Mouse (Mus musculus): ENCODE data around the gene F2rl3. TPM values are rescaled to one million over a fixed set of nuclear protein-coding genes. Genes with fewer than 3 reads are reported as not detected.

Gene F2rl3
- total RNA-seq, 1 experiment, result 0.31 TPM

DNA sequence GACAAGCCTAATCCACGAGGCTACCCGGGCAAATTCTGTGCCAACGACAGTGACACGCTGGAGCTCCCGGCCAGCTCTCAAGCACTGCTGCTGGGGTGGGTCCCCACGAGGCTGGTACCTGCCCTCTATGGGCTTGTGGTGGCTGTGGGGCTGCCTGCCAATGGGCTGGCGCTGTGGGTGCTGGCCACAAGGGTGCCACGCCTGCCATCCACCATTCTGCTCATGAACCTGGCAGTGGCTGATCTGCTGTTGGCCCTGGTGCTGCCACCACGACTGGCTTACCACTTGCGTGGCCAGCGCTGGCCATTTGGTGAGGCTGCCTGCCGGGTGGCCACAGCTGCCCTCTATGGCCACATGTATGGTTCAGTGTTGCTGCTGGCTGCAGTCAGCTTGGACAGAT, 626 bp downstream of the F2rl3 start:
- no peak overlapping the region for H3K4me3 ChIP-seq (ENCODE audit: insufficient read depth in 1 of 2, low read depth in 1 of 2, low read length in 2 of 2, poor library complexity in 1 of 2, severe bottlenecking in 1 of 2)
- no peak overlapping the region for H3K27ac ChIP-seq (ENCODE audit: insufficient read depth, low read depth, low read length, poor library complexity, severe bottlenecking)

GRCm38 (mm10) chr8:72765696-72766095, 4.0 kb downstream of the F2rl3 start:
- no peaks in the 10 kb centered on the region for H3K36me3 ChIP-seq (ENCODE audit: control insufficient read depth, insufficient read depth, low read length, poor library complexity, severe bottlenecking)
- H3K9me3 ChIP-seq (ENCODE audit: control insufficient read depth, insufficient read depth, low read depth, low read length), result no peaks in the 10 kb centered on the region
- H3K27ac ChIP-seq (ENCODE audit: insufficient read depth, low read depth, low read length, poor library complexity, severe bottlenecking), result no peak overlapping the region
- TF ChIP-seq MAFK (IDR thresholded peaks at IDR 0.05; ENCODE audit: insufficient read depth, low read depth, low read length) (no peak), ZNF384 (IDR thresholded peaks at IDR 0.05; ENCODE audit: low read depth, low read length) (no peak), CHD2 (IDR thresholded peaks at IDR 0.05; ENCODE audit: low read depth, low read length) (no peak), ZC3H11A (IDR thresholded peaks at IDR 0.05; ENCODE audit: borderline replicate concordance, low read depth, low read length) (no peak), HCFC1 (IDR thresholded peaks at IDR 0.05; ENCODE audit: borderline replicate concordance, insufficient read depth, low read length) (no peak)
- no peak for DNase-seq (ENCODE audit: low read depth, low spot score)
- in situ Hi-C loops (cut with MboI; ENCODE audit: low sequenced_read_pairs in 2 of 2, unreplicated experiment in 2 of 2), result no loop called here
- H3K4me3 ChIP-seq (ENCODE audit: insufficient read depth in 1 of 2, low read depth in 1 of 2, low read length in 2 of 2, poor library complexity in 1 of 2, severe bottlenecking in 1 of 2), result peak overlapping the region; percentile 35 to 37; a peak in 2 of 4 replicates
- H3K4me1 ChIP-seq (ENCODE audit: control insufficient read depth in 2 of 2, insufficient read depth in 2 of 2, low read length in 2 of 2, poor library complexity in 1 of 2), result peaks cover 0 to 4% of the 10 kb centered on the region in 2 experiments; a peak in 1 of 4 replicates
- H3K9ac ChIP-seq (ENCODE audit: insufficient read depth, low read depth, low read length, poor library complexity, severe bottlenecking), result no peak overlapping the region

More for the DNA sequence above, 626 bp downstream of the F2rl3 start:
- TF ChIP-seq ZNF384 (IDR thresholded peaks at IDR 0.05; ENCODE audit: low read depth, low read length) (no peak), MAFK (IDR thresholded peaks at IDR 0.05; ENCODE audit: insufficient read depth, low read depth, low read length) (no peak), HCFC1 (IDR thresholded peaks at IDR 0.05; ENCODE audit: borderline replicate concordance, insufficient read depth, low read length) (no peak), CHD2 (IDR thresholded peaks at IDR 0.05; ENCODE audit: low read depth, low read length) (no peak), ZC3H11A (IDR thresholded peaks at IDR 0.05; ENCODE audit: borderline replicate concordance, low read depth, low read length) (no peak)
- Histone ChIP-seq H3K4me1 (ENCODE audit: control insufficient read depth in 2 of 2, insufficient read depth in 2 of 2, low read length in 2 of 2, poor library complexity in 1 of 2) (peaks cover 0 to 4% of the 10 kb centered on the region in 2 experiments; a peak in 2 of 4 replicates), H3K36me3 (ENCODE audit: control insufficient read depth, insufficient read depth, low read length, poor library complexity, severe bottlenecking) (no peaks in the 10 kb centered on the region), H3K9me3 (ENCODE audit: control insufficient read depth, insufficient read depth, low read depth, low read length) (no peaks in the 10 kb centered on the region), H3K9ac (ENCODE audit: insufficient read depth, low read depth, low read length, poor library complexity, severe bottlenecking) (no peak overlapping the region)
- in situ Hi-C loops (cut with MboI; ENCODE audit: low sequenced_read_pairs in 2 of 2, unreplicated experiment in 2 of 2), result no loop called here
- DNase-seq (ENCODE audit: low read depth, low spot score), result no peak

DNA sequence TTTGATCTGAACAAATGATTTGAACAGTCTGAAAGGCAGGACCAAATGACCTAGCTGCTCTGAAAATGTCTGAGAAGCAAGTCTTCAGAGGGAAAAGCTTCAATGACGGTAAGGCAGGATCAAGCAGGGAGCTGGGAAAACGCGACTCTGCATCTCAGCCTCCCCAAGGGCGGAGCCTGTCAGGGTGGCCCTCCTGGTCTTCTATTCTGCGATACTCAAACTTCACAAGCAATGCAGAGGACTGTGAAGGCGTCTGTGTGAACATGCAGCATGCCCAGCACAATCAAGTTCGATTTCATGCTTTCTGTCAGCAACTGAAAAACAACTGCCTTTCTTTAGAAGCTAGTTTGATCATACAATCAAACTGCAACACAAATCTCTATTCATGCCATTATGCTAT, 5.1 kb downstream of the F2rl3 start:
- Histone ChIP-seq H3K36me3 (ENCODE audit: control insufficient read depth, insufficient read depth, low read length, poor library complexity, severe bottlenecking) (no peaks in the 10 kb centered on the region), H3K4me3 (ENCODE audit: insufficient read depth in 1 of 2, low read depth in 1 of 2, low read length in 2 of 2, poor library complexity in 1 of 2, severe bottlenecking in 1 of 2) (no peak overlapping the region), H3K9ac (ENCODE audit: insufficient read depth, low read depth, low read length, poor library complexity, severe bottlenecking) (no peak overlapping the region), H3K9me3 (ENCODE audit: control insufficient read depth, insufficient read depth, low read depth, low read length) (no peaks in the 10 kb centered on the region), H3K4me1 (ENCODE audit: control insufficient read depth in 2 of 2, insufficient read depth in 2 of 2, low read length in 2 of 2, poor library complexity in 1 of 2) (peaks cover 0 to 4% of the 10 kb centered on the region in 2 experiments; a peak in 1 of 4 replicates), H3K27ac (ENCODE audit: insufficient read depth, low read depth, low read length, poor library complexity, severe bottlenecking) (no peak overlapping the region)
- TF ChIP-seq ZC3H11A (IDR thresholded peaks at IDR 0.05; ENCODE audit: borderline replicate concordance, low read depth, low read length) (no peak), MAFK (IDR thresholded peaks at IDR 0.05; ENCODE audit: insufficient read depth, low read depth, low read length) (no peak), HCFC1 (IDR thresholded peaks at IDR 0.05; ENCODE audit: borderline replicate concordance, insufficient read depth, low read length) (no peak), ZNF384 (IDR thresholded peaks at IDR 0.05; ENCODE audit: low read depth, low read length) (no peak), CHD2 (IDR thresholded peaks at IDR 0.05; ENCODE audit: low read depth, low read length) (no peak)
- in situ Hi-C loops (cut with MboI; ENCODE audit: low sequenced_read_pairs in 2 of 2, unreplicated experiment in 2 of 2), result no loop called here
- DNase-seq (ENCODE audit: low read depth, low spot score), result no peak

DNA sequence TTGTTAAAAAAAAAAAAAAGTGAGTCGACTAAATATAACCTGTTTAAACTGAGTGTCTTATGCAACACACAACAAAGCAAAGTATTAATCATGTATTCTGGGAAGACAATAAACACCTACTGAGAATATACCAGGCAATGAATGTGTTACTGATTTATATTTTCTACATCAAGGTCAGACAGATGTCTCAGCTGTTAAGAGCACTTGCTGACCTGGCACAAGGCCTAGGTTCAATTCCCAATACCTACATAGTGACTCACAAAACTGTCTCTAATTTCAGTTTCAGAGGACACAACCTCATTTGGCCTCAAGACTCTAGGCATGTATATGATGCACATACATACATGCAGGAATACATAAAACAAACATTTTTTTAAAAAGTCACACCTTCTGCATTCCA, 16.1 kb downstream of the F2rl3 start:
- in situ Hi-C loops (cut with MboI; ENCODE audit: low sequenced_read_pairs in 2 of 2, unreplicated experiment in 2 of 2), result no loop called here
- no peak for TF ChIP-seq CHD2 (IDR thresholded peaks at IDR 0.05; ENCODE audit: low read depth, low read length)

DNA sequence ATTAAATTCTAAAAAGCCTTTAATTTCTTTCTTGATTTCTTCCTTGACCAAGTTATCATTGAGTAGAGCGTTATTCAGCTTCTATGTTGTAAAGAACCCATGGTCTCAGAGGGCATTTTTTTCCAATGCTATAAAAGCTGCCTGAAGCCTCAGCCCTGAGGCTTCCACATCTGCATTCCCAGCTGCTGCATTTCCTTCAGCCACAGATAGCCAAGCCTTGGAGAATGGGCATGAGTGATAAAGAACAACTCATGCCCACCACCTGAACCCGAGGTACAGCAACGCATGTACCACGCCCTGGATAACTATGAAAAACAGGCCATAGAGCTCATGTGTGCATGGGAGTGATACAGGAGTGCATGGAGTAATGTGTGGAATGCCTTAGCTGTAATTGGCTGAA, 19.0 kb downstream of the F2rl3 start:
- TF ChIP-seq MAFK (IDR thresholded peaks at IDR 0.05; ENCODE audit: insufficient read depth, low read depth, low read length), result no peak
- no peak for TF ChIP-seq CHD2 (IDR thresholded peaks at IDR 0.05; ENCODE audit: low read depth, low read length)
- no peak for TF ChIP-seq ZNF384 (IDR thresholded peaks at IDR 0.05; ENCODE audit: low read depth, low read length)
- H3K27ac ChIP-seq (ENCODE audit: insufficient read depth, low read depth, low read length, poor library complexity, severe bottlenecking), result no peak overlapping the region
- H3K9me3 ChIP-seq (ENCODE audit: control insufficient read depth, insufficient read depth, low read depth, low read length), result no peaks in the 10 kb centered on the region
- H3K9ac ChIP-seq (ENCODE audit: insufficient read depth, low read depth, low read length, poor library complexity, severe bottlenecking), result no peak overlapping the region
- DNase-seq (ENCODE audit: low read depth, low spot score), result no peak
- in situ Hi-C loops (cut with MboI; ENCODE audit: low sequenced_read_pairs in 2 of 2, unreplicated experiment in 2 of 2), result no loop called here
- H3K36me3 ChIP-seq (ENCODE audit: control insufficient read depth, insufficient read depth, low read length, poor library complexity, severe bottlenecking), result no peaks in the 10 kb centered on the region
- no peak overlapping the region for H3K4me3 ChIP-seq (ENCODE audit: insufficient read depth in 1 of 2, low read depth in 1 of 2, low read length in 2 of 2, poor library complexity in 1 of 2, severe bottlenecking in 1 of 2)
- H3K4me1 ChIP-seq (ENCODE audit: control insufficient read depth in 2 of 2, insufficient read depth in 2 of 2, low read length in 2 of 2, poor library complexity in 1 of 2), result no peaks in the 10 kb centered on the region

More for the DNA sequence above, 16.1 kb downstream of the F2rl3 start:
- no peak overlapping the region for H3K4me3 ChIP-seq (ENCODE audit: insufficient read depth in 1 of 2, low read depth in 1 of 2, low read length in 2 of 2, poor library complexity in 1 of 2, severe bottlenecking in 1 of 2)
- no peaks in the 10 kb centered on the region for H3K36me3 ChIP-seq (ENCODE audit: control insufficient read depth, insufficient read depth, low read length, poor library complexity, severe bottlenecking)
- H3K9ac ChIP-seq (ENCODE audit: insufficient read depth, low read depth, low read length, poor library complexity, severe bottlenecking), result no peak overlapping the region
- no peak for DNase-seq (ENCODE audit: low read depth, low spot score)
- H3K9me3 ChIP-seq (ENCODE audit: control insufficient read depth, insufficient read depth, low read depth, low read length), result no peaks in the 10 kb centered on the region
- H3K27ac ChIP-seq (ENCODE audit: insufficient read depth, low read depth, low read length, poor library complexity, severe bottlenecking), result no peak overlapping the region
- no peaks in the 10 kb centered on the region for H3K4me1 ChIP-seq (ENCODE audit: control insufficient read depth in 2 of 2, insufficient read depth in 2 of 2, low read length in 2 of 2, poor library complexity in 1 of 2)
